ENCODE assay signal across 17 mouse cellular contexts in the genomic region with DNA sequence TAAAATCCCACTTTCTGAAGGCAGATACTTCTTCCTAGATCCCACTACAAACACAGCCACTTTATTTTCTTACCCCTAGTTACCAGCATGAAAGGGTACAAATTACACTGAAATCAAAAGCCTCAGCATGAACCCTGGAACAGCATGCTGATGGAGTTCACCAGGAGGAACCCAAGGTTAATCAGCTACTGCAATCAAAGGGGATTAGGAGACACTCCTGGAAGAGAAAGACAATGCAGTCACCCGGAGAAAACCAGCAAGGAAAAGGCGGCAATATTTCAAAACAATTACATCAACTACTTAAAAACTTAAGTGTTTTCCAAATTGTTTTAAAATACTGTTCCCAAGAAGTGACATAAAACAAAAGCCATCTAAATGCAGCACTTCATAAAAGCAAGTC.
"Had no signal": no experiment of that assay in that cellular context is flagged by ENCODE, and none has a peak within 500 bp of the region (broad histone marks: within the 10 kb centered on the region; RNA-seq: fewer than 3 reads in every experiment).

No protein-coding gene starts in this region.

- H3K36me3 ChIP-seq: lung, embryonic 15.5 days; midbrain, embryonic 12.5 days; stomach, embryonic 15.5 days had no signal

- ATAC-seq: liver, postnatal 0 days; lung, postnatal 0 days had no signal

- H3K9ac ChIP-seq: liver, postnatal 0 days; lung, embryonic 15.5 days; midbrain, embryonic 12.5 days; neural tube, embryonic 12.5 days; stomach, embryonic 15.5 days had no signal

- H3K27me3 ChIP-seq: lung, embryonic 15.5 days; megakaryocyte, embryonic 14.5 days; midbrain, embryonic 12.5 days; neural tube, embryonic 12.5 days; stomach, embryonic 15.5 days had no signal

- H3K9me3 ChIP-seq: lung, embryonic 15.5 days; megakaryocyte, embryonic 14.5 days; midbrain, embryonic 12.5 days; neural tube, embryonic 12.5 days; stomach, embryonic 15.5 days had no signal

- H3K4me3 ChIP-seq: lung, embryonic 15.5 days; megakaryocyte, embryonic 14.5 days; midbrain, embryonic 12.5 days; neural tube, embryonic 12.5 days; stomach, embryonic 15.5 days had no signal

- H3K4me2 ChIP-seq: lung, embryonic 15.5 days; midbrain, embryonic 12.5 days; neural tube, embryonic 12.5 days; stomach, embryonic 15.5 days had no signal

- DNase-seq: liver, postnatal 0 days; lung, adult 2 months; lung, postnatal 14 days; lung, postnatal 36 days; midbrain, embryonic 14.5 days; right cerebral cortex, postnatal 14 days; thymus, adult 2 months; thymus, postnatal 25 days; thymus, postnatal 4 days had no signal

- H3K27ac ChIP-seq: lung, embryonic 15.5 days; macrophage; midbrain, embryonic 12.5 days; neural tube, embryonic 12.5 days; stomach, embryonic 15.5 days; stomach, postnatal 0 days had no signal
